Mouse (Mus musculus): ENCODE measurements around the gene Fads6. TPM values are rescaled to one million over a fixed set of nuclear protein-coding genes. Genes with fewer than 3 reads are reported as not detected.
A peak's percentile ranks its signal among the peaks of the same experiment; 100 is the strongest.

The Fads6 gene
- polyA plus RNA-seq, 1 experiment: not detected

- no peak for TF ChIP-seq CTCF (IDR thresholded peaks at IDR 0.05; ENCODE audit: insufficient read depth, low read depth, low read length)
- TF ChIP-seq POLR2A (IDR thresholded peaks at IDR 0.05; ENCODE audit: insufficient read depth, low read depth, low read length): no peak
- Histone ChIP-seq H3K27ac (ENCODE audit: insufficient read depth, low read depth, low read length) (no peak overlapping the region), H3K4me3 (ENCODE audit: insufficient read depth, low read depth, low read length) (no peak overlapping the region), H3K4me1 (ENCODE audit: control insufficient read depth, insufficient read depth, low read length) (peaks cover 10% of the 10 kb centered on the region)
- 92% methylated on average over 4 of the region's 4 CpGs for WGBS
Observed at GRCm38 (mm10) chr11:115259134-115259533, 38.3 kb downstream of the Fads6 start.

- 24% methylated on average over 59 of the region's 59 CpGs for WGBS
- Histone ChIP-seq H3K4me1 (ENCODE audit: control insufficient read depth, insufficient read depth, low read length) (peaks cover 10% of the 10 kb centered on the region), H3K27ac (ENCODE audit: insufficient read depth, low read depth, low read length) (no peak overlapping the region), H3K4me3 (ENCODE audit: insufficient read depth, low read depth, low read length) (no peak overlapping the region)
- no peak for TF ChIP-seq POLR2A (IDR thresholded peaks at IDR 0.05; ENCODE audit: insufficient read depth, low read depth, low read length)
- TF ChIP-seq CTCF (IDR thresholded peaks at IDR 0.05; ENCODE audit: insufficient read depth, low read depth, low read length): no peak
Observed at GRCm38 (mm10) chr11:115257775-115258510, 39.5 kb downstream of the Fads6 start.

GRCm38 (mm10) chr11:115251258-115251657 lies 46.2 kb downstream of the Fads6 start:
- Histone ChIP-seq H3K4me1 (ENCODE audit: control insufficient read depth, insufficient read depth, low read length) (peaks cover 25% of the 10 kb centered on the region), H3K27ac (ENCODE audit: insufficient read depth, low read depth, low read length) (no peak overlapping the region), H3K4me3 (ENCODE audit: insufficient read depth, low read depth, low read length) (no peak overlapping the region)
- 81% methylated on average over 3 of the region's 3 CpGs for WGBS
- no peak for TF ChIP-seq POLR2A (IDR thresholded peaks at IDR 0.05; ENCODE audit: insufficient read depth, low read depth, low read length)
- no peak for TF ChIP-seq CTCF (IDR thresholded peaks at IDR 0.05; ENCODE audit: insufficient read depth, low read depth, low read length)

GRCm38 (mm10) chr11:115250405-115251090 lies 46.9 kb downstream of the Fads6 start:
- peaks cover 26% of the 10 kb centered on the region for H3K4me1 ChIP-seq (ENCODE audit: control insufficient read depth, insufficient read depth, low read length)
- TF ChIP-seq CTCF (IDR thresholded peaks at IDR 0.05; ENCODE audit: insufficient read depth, low read depth, low read length) (no peak), POLR2A (IDR thresholded peaks at IDR 0.05; ENCODE audit: insufficient read depth, low read depth, low read length) (no peak)
- WGBS: 15% methylated on average over 36 of the region's 36 CpGs
- H3K4me3 ChIP-seq (ENCODE audit: insufficient read depth, low read depth, low read length): peak overlapping the region; percentile 47
- no peak overlapping the region for H3K27ac ChIP-seq (ENCODE audit: insufficient read depth, low read depth, low read length)

- H3K4me3 ChIP-seq (ENCODE audit: insufficient read depth, low read depth, low read length): peak overlapping the region; percentile 47
- H3K4me1 ChIP-seq (ENCODE audit: control insufficient read depth, insufficient read depth, low read length): peaks cover 29% of the 10 kb centered on the region
- H3K27ac ChIP-seq (ENCODE audit: insufficient read depth, low read depth, low read length): no peak overlapping the region
- TF ChIP-seq CTCF (IDR thresholded peaks at IDR 0.05; ENCODE audit: insufficient read depth, low read depth, low read length) (no peak), POLR2A (IDR thresholded peaks at IDR 0.05; ENCODE audit: insufficient read depth, low read depth, low read length) (no peak)
- WGBS: 7% methylated on average over 63 of the region's 63 CpGs
Observed at GRCm38 (mm10) chr11:115249721-115250404, 47.6 kb downstream of the Fads6 start.

- Histone ChIP-seq H3K4me1 (ENCODE audit: control insufficient read depth, insufficient read depth, low read length) (peaks cover 31% of the 10 kb centered on the region), H3K4me3 (ENCODE audit: insufficient read depth, low read depth, low read length) (no peak overlapping the region), H3K27ac (ENCODE audit: insufficient read depth, low read depth, low read length) (no peak overlapping the region)
- 85% methylated on average over 6 of the region's 6 CpGs for WGBS
- TF ChIP-seq POLR2A (IDR thresholded peaks at IDR 0.05; ENCODE audit: insufficient read depth, low read depth, low read length) (no peak), CTCF (IDR thresholded peaks at IDR 0.05; ENCODE audit: insufficient read depth, low read depth, low read length) (no peak)
Observed at GRCm38 (mm10) chr11:115247945-115248344, 49.5 kb downstream of the Fads6 start.

GRCm38 (mm10) chr11:115247240-115247639 lies 50.2 kb downstream of the Fads6 start:
- 39% methylated on average over 3 of the region's 3 CpGs for WGBS
- TF ChIP-seq CTCF (IDR thresholded peaks at IDR 0.05; ENCODE audit: insufficient read depth, low read depth, low read length): no peak
- TF ChIP-seq POLR2A (IDR thresholded peaks at IDR 0.05; ENCODE audit: insufficient read depth, low read depth, low read length): no peak
- no peak overlapping the region for H3K4me3 ChIP-seq (ENCODE audit: insufficient read depth, low read depth, low read length)
- H3K4me1 ChIP-seq (ENCODE audit: control insufficient read depth, insufficient read depth, low read length): peaks cover 31% of the 10 kb centered on the region
- H3K27ac ChIP-seq (ENCODE audit: insufficient read depth, low read depth, low read length): no peak overlapping the region

GRCm38 (mm10) chr11:115246386-115246785 lies 51.1 kb downstream of the Fads6 start:
- TF ChIP-seq POLR2A (IDR thresholded peaks at IDR 0.05; ENCODE audit: insufficient read depth, low read depth, low read length) (no peak), CTCF (IDR thresholded peaks at IDR 0.05; ENCODE audit: insufficient read depth, low read depth, low read length) (no peak)
- no peak overlapping the region for H3K27ac ChIP-seq (ENCODE audit: insufficient read depth, low read depth, low read length)
- no peak overlapping the region for H3K4me3 ChIP-seq (ENCODE audit: insufficient read depth, low read depth, low read length)
- peaks cover 31% of the 10 kb centered on the region for H3K4me1 ChIP-seq (ENCODE audit: control insufficient read depth, insufficient read depth, low read length)
- 64% methylated on average over 8 of the region's 8 CpGs for WGBS

- H3K27ac ChIP-seq (ENCODE audit: insufficient read depth, low read depth, low read length): no peak overlapping the region
- H3K4me1 ChIP-seq (ENCODE audit: control insufficient read depth, insufficient read depth, low read length): peaks cover 25% of the 10 kb centered on the region
- TF ChIP-seq POLR2A (IDR thresholded peaks at IDR 0.05; ENCODE audit: insufficient read depth, low read depth, low read length): no peak
- no peak for TF ChIP-seq CTCF (IDR thresholded peaks at IDR 0.05; ENCODE audit: insufficient read depth, low read depth, low read length)
- H3K4me3 ChIP-seq (ENCODE audit: insufficient read depth, low read depth, low read length): no peak overlapping the region
- 89% methylated on average over 8 of the region's 8 CpGs for WGBS
Observed at GRCm38 (mm10) chr11:115244840-115245239, 52.6 kb downstream of the Fads6 start.

Data from olfactory bulb, adult 2 months (tissue).